Mouse (Mus musculus) left cerebral cortex, postnatal 14 days (tissue): ENCODE results near the gene Acot4. TPM values are rescaled to one million over a fixed set of nuclear protein-coding genes. Genes with fewer than 3 reads are reported as not detected.
"Not testable (repeated sequence)": the region's sequence is repeated elsewhere in the genome, so short reads cannot be mapped to it uniquely, and the experiment has no call there.

ENCODE experiments used
- DNase-seq, 2 experiments: peaks; one replicate each; pipeline ENCODE4 v3.0.0; 2021 to 2022; ENCODE audit warnings: low spot score in 2 of 2, mixed read lengths in 1 of 2
- intact Hi-C: fragments of 180-260 bp; cut with DNase I; formaldehyde crosslinking; loops from one replicate; pipeline ENCODE4 v1.15.1; 2025
- total RNA-seq, 2 experiments: library from RNA; stranded (reverse); gene quantifications; 2 replicates each; pipeline ENCODE4 v1.2.3; 2021

The Acot4 gene
- total RNA-seq, 2 experiments from 2014 or later: 2.5 to 2.9 TPM

DNA sequence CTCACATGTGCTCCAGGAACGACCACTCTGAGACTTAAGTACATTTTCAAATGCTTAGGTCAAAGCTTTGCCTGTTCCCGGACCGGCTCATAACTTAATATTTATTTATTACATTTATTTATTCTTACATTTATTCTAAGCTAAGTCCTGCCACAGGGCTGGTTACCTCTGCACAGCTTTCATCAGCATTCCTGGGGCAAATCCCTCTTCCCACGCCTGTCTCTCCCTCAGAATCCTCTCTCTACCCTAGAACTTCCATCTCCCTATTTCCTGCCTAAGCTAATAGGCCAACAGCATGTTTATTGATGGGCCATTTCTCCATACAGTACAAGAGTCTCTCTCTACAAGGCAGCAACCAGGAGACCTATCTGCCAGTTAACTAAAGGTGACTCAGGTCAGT, 29.6 kb downstream of the Acot4 start:
- intact Hi-C loops: no loop called here
- DNase-seq: no peak

DNA sequence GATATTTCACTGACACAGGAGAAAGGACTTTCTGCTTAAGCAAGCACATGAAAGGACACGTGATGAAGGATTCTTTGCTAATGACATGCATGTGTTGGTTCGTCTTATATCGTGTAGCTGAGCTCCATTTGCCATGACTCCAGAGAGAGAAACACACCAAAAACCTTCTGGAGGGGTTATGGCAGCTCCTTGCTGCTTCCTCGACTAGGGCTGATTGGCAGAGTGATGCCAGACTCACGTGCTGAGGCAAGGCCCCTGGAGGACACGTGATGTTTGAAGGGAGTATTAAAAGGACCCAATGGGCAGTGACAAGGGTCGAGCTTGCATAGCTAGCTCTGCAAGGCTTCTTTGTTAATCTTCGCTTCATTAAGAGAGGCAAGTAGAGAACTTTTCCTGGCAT, 30.1 kb downstream of the Acot4 start:
- intact Hi-C loops: no loop called here
- no peak for DNase-seq

DNA sequence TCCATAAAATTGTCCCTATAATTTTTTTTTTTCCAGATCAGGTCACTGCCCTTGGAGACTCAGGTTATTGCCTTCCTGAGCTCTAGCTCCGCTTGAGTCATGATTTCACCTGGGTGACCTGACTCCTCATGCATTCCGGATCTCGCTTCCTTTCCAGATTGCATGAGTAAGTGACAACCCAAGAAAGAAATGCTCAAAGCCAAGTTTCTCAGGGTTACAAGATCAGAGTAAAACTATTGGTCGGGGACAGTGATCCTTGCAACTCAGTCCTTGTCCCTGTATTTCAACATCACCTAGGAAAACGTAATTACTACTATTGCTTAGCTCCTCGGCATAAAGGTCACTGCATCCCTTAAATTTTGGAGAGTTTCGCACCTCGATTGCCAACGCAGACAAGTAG, 30.8 kb downstream of the Acot4 start, which contains the start of gene Acot5:
TSS of gene Acot5 (plus strand) at position 340 of the 400 bp plus-strand sequence.
- DNase-seq: no peak
- intact Hi-C loops: no loop called here

DNA sequence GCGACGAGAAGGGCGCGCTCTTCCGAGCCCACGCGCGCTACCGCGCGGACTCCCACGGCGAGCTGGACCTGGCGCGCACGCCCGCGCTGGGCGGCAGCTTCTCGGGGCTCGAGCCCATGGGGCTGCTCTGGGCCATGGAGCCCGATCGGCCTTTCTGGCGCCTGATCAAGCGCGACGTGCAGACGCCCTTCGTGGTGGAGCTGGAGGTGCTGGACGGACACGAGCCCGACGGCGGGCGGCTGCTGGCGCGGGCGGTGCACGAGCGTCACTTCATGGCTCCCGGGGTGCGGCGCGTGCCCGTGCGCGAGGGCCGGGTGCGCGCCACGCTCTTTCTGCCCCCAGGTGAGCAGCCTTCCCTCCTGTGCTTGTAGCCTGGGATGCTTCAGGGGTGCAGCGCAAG, 31.4 kb downstream of the Acot4 start:
- peak; percentile 21 to 28 for DNase-seq

DNA sequence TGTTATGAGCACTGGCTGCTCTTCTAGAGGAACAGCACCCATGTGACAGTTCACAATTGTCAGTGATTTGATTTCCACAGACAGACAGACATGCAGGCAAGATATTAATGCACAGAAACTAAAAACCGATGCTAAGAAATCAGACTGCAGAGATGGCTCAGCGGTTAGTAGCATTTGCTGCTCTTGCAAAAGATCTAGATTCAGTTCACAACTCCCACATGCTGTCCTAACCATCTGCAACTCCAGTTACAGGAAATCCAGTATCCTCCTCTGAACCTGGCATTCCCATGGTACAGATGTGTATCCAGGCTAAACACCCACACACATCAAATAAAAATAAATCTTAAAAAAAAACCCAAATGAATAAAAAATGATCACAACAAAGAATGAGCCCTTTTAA, 33.5 kb downstream of the Acot4 start:
- DNase-seq: peak; percentile 43 to 65
- intact Hi-C loops: no loop called here

More for the DNA sequence above, 31.4 kb downstream of the Acot4 start:
- intact Hi-C loops: not testable (repeated sequence)

DNA sequence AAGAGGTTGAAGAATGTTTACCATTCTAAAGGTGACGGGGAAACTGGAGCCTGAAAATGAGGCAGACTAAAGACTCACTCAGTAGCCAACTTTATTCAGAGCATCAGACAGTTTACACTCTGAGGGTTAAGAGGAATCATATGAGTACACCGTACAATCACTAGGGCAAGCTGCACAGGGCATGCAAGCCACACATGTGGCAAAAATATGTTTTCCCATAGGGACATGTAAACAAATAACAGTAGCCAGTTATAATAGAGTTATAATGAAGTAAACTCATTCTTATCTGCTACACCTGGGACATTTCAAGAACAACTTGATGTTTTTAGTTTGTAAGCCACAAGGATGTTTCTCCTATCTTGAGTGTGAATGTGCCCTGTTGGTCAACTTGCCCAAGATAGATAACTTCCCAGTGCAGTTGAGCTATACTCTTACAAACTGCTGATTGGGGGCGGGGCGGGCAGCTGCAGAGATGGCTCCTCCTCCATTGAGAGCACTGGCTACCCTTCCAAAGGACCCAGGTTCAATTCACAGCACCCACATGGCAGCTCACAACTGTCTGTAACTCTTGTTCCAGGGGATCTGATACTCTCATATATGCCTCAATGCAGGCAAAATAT, 39.3 kb downstream of the Acot4 start:
- no peak for DNase-seq
- intact Hi-C loops: no loop called here

DNA sequence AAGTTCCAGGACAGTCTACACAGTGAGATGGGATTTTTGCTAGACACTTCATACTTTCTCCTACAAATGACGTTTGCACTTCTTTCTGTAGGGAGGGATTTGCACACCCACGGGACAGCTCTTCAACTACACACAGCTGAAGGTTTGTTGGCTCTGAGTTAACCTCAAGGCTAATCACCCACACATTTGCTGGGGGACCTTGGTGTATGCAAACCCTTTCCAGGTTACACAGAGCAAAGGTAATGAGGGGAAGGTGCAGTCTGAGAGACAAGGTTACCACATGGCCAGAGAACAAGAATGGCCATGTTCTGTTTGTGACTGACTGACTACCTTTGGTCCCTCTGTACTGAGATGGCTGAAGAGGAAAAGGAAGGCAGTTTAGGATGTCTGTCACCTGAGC, 45.7 kb downstream of the Acot4 start:
- intact Hi-C loops: no loop called here
- DNase-seq: no peak

DNA sequence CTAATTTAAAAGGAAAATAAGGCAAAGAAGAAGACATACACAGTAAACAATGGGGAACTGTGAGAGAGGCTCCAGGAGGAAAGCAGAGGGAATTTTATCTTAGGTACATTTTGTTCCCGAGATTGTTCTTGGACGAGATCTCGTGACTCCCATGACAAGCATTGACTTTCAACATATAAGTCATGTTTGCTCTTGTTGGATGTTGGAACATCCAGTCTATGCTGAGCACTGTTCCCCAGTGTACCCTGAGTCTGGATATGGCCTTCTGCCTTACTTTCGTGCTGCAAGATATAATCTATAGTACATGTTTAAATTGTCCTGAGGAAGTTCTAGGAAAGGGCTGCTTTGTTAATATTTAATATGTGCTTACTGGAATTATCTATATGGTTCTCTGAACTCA, 46.4 kb downstream of the Acot4 start:
- intact Hi-C loops: no loop called here

DNA sequence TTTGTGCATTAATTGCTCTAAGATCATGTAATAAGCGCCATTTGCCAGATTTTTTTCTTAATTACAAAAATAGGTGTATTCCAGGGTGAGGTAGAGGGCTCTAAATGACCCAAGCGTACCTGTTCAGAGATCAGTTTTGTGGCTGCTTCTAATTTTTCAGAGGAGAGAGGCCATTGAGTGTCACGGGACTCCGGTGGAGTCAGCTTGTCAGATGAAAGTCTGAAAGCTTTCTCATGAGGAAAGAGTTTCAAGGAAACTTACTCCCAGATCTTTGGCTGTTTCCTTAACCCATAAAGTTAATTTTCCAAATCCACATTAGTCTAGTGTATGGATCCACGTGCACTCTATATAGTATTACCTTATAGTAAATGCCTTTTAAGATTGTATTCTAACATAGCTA, 56.5 kb downstream of the Acot4 start:
- DNase-seq, intact Hi-C loops: not testable (repeated sequence)

More for the DNA sequence above, 46.4 kb downstream of the Acot4 start:
- no peak for DNase-seq

Other genes with a start within 250 kb of the Acot4 start
- 10 to 100 TPM; 53.9 to 65.2 TPM for gene Numb, start 116.4 kb upstream of the Acot4 start, total RNA-seq
- 10 to 100 TPM; 15.5 to 17.8 TPM for gene Riox1, start 87.8 kb upstream of the Acot4 start, total RNA-seq
- gene Heatr4, start 53.5 kb upstream of the Acot4 start, total RNA-seq: under 1 TPM; 0.11 to 0.15 TPM
- gene Acot2, start 50.5 kb upstream of the Acot4 start, total RNA-seq: 10 to 100 TPM in 1 of 2 experiments, 1 to 10 TPM in 1; 8.9 to 10.5 TPM
- gene Acot1, start 28.9 kb upstream of the Acot4 start, total RNA-seq: 10 to 100 TPM; 10.4 to 17.0 TPM
- not detected for gene Gm49366, start 556 bp downstream of the Acot4 start, total RNA-seq
- 1 to 10 TPM; 2.1 to 2.3 TPM for gene Acot3, start 13.8 kb downstream of the Acot4 start, total RNA-seq
- 1 to 10 TPM; 5.1 to 5.3 TPM for gene Acot5, start 30.9 kb downstream of the Acot4 start, total RNA-seq
- gene Acot6, start 62.3 kb downstream of the Acot4 start, total RNA-seq: 1 to 10 TPM; 3.1 to 3.2 TPM
- 100 to 1,000 TPM; 102 to 106 TPM for gene Dnal1, start 76.0 kb downstream of the Acot4 start, total RNA-seq
- 1 to 10 TPM; 5.8 to 6.8 TPM for gene Pnma1, start 110.1 kb downstream of the Acot4 start, total RNA-seq
- gene Elmsan1, start 180.5 kb downstream of the Acot4 start, total RNA-seq: 10 to 100 TPM; 12.6 to 18.6 TPM
- gene Ptgr2, start 246.9 kb downstream of the Acot4 start, total RNA-seq: 10 to 100 TPM; 32.3 to 35.2 TPM